Mouse (Mus musculus): ENCODE results near the gene Zbtb7b. TPM values are rescaled to one million over a fixed set of nuclear protein-coding genes. Genes with fewer than 3 reads are reported as not detected.

Gene Zbtb7b
- total RNA-seq, 1 experiment from 2014 or later, result 67.1 TPM

GRCm38 (mm10) chr3:89337062-89337720 is 57.4 kb downstream of the Zbtb7b start:
- DNase-seq, result no peak

DNA sequence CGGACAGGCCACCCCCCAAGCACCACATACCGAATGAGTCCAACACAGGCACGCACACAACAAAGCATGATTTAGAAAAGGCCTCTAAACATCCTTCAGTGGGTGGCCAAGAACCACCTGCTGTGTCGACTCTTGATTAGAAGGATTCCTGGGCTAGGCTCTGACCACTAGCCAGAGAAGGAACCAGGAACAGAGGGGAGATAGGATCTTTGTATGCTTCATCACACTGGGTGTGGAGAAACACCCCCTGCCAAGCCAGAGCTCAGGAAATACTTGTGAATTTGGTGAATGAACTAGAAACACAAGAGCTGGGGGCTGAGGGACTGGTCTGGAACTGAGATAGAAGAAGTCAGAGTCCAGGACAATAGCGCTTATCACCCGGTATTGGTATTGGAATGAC is 58.0 kb downstream of the Zbtb7b start:
- no peak for DNase-seq

DNA sequence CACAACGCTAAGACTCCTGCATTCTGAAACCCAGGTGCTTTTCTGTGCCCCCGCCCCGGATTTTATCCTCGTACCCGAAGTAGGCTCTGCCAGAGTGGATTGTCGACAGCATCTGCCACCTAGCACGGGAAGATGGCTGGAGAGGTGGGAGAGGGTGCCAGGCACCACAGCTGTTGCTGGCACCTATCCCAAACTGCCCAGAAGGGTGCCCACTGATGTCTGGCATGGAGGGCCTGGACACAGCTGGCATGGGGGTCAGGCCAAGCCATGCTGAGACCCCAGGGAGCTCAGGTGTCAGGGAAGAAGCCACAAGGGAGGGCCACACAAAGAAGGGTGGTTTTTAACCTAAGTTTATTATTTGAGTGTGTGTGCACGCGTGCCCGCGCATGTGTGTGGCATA is 61.5 kb downstream of the Zbtb7b start:
- DNase-seq, result no peak

DNA sequence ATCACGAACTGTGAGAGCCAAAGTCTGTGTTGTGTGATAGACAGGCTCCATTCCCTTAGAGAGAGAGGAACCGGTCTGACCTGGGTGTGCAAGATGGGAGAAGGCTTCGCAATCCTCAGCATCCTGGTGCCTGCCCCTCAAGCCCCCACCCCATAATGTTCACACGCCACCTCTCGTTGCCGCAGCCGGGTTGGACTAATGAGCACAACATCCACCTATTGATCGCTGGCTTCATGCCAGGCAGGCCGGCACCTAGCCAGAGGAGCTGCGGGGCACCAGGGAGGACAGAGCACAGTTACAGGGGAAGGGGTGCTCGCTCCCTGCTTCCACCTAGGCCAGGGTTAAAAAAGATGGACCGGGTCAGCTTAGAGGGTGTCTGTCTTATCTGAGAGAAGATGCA is 62.1 kb downstream of the Zbtb7b start:
- no peak for DNase-seq

GRCm38 (mm10) chr3:89332013-89332412 is 62.6 kb downstream of the Zbtb7b start:
- DNase-seq, result no peak

- DNase-seq, result no peak
Measured at GRCm38 (mm10) chr3:89331561-89331960, 63.0 kb downstream of the Zbtb7b start.

DNA sequence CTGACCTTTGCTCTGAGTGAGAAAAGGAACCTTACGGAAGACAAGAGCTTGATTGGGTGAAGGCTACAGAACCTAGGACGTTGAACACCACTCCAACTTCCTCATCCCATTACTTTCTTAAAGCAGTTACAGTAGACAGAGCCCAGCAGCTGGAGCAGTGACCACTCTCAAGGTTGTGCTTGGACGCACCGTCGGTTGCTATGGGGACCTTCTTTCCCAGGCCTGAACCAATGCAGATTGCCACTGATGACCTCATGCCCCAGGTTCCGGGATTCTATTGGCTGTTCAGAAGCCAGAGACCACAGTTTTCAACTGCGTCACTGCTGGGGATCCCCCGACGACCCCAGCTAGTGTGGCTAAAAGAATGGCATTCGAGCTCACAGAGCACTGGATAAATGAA is 63.6 kb downstream of the Zbtb7b start:
- DNase-seq, result peak; percentile 84

DNA sequence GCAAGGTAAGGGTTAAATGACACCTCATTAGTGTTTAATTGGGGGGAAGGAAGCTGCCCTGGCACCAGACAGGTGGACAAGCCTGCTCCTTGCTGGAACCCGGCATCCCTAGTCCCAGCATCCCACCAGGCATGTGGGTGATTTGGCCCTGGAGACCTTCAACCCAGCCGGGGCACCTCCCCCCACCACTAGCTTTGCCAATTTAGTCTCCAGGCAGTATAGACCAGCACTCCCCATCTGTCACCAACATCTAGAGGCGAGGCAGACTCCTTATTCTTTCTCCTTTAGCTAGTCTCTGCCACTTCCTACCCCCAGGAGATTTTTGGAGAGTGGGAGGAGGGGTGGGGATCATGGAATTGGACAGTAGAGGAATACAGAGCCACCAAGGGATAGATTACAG is 64.2 kb downstream of the Zbtb7b start:
- DNase-seq, result no peak

- no peak for DNase-seq
Measured at GRCm38 (mm10) chr3:89328623-89329022, 66.0 kb downstream of the Zbtb7b start.

Other genes with a start within 250 kb of the Zbtb7b start
- 3.3 and 5.3 TPM in 2 replicates for gene Hcn3, start 234.6 kb downstream of the Zbtb7b start, total RNA-seq (2021)
- 50.3 and 69.1 TPM in 2 replicates for gene Clk2, start 230.0 kb downstream of the Zbtb7b start, total RNA-seq (2021)
- gene Scamp3, start 217.3 kb downstream of the Zbtb7b start, total RNA-seq (2021), result 75.4 and 76.9 TPM in 2 replicates
- 15.0 and 21.1 TPM in 2 replicates for gene Fam189b, start 211.6 kb downstream of the Zbtb7b start, total RNA-seq (2021)
- gene Gba, start 191.8 kb downstream of the Zbtb7b start, total RNA-seq (2021), result 52.4 and 57.5 TPM in 2 replicates
- 9.0 and 12.7 TPM in 2 replicates for gene Thbs3, start 179.6 kb downstream of the Zbtb7b start, total RNA-seq (2021)
- gene Mtx1, start 167.7 kb downstream of the Zbtb7b start, total RNA-seq (2021), result 152 and 162 TPM in 2 replicates
- gene Muc1, start 165.7 kb downstream of the Zbtb7b start, total RNA-seq (2021), result 0.64 and 1.3 TPM in 2 replicates
- 95.0 and 110 TPM in 2 replicates for gene Krtcap2, start 148.8 kb downstream of the Zbtb7b start, total RNA-seq (2021)
- 1.4 and 3.2 TPM in 2 replicates for gene Trim46, start 148.5 kb downstream of the Zbtb7b start, total RNA-seq (2021)
- 107 and 116 TPM in 2 replicates for gene Dpm3, start 135.4 kb downstream of the Zbtb7b start, total RNA-seq (2021)
- gene Slc50a1, start 124.2 kb downstream of the Zbtb7b start, total RNA-seq (2021), result 40.4 and 54.7 TPM in 2 replicates
- gene Efna1, start 113.6 kb downstream of the Zbtb7b start, total RNA-seq (2021), result 19.1 and 21.9 TPM in 2 replicates
- gene Efna3, start 71.8 kb downstream of the Zbtb7b start, total RNA-seq (2021), result 0.38 and 0.59 TPM in 2 replicates
- gene Efna4, start 56.7 kb downstream of the Zbtb7b start, total RNA-seq (2021), result 0.26 and 0.68 TPM in 2 replicates
- gene Adam15, start 44.8 kb downstream of the Zbtb7b start, total RNA-seq (2021), result 66.0 and 79.5 TPM in 2 replicates
- 0.68 and 0.70 TPM in 2 replicates for gene Dcst2, start 32.8 kb downstream of the Zbtb7b start, total RNA-seq (2021)
- gene Dcst1, start 29.5 kb downstream of the Zbtb7b start, total RNA-seq (2021), result 0.30 and 0.71 TPM in 2 replicates
- 0.26 TPM in 1 of 2 replicates, not detected in the other for gene Lenep, start 8.0 kb upstream of the Zbtb7b start, total RNA-seq (2021)
- gene Flad1, start 17.1 kb upstream of the Zbtb7b start, total RNA-seq (2021), result 42.2 and 43.8 TPM in 2 replicates
- gene Cks1b, start 23.6 kb upstream of the Zbtb7b start, total RNA-seq (2021), result 34.9 and 38.0 TPM in 2 replicates
- gene Shc1, start 23.7 kb upstream of the Zbtb7b start, total RNA-seq (2021), result 80.5 and 94.6 TPM in 2 replicates
- 36.4 and 48.3 TPM in 2 replicates for gene Pygo2, start 35.4 kb upstream of the Zbtb7b start, total RNA-seq (2021)
- 43.9 and 48.7 TPM in 2 replicates for gene Pbxip1, start 41.9 kb upstream of the Zbtb7b start, total RNA-seq (2021)
- gene Pmvk, start 59.8 kb upstream of the Zbtb7b start, total RNA-seq (2021), result 16.6 and 19.0 TPM in 2 replicates
- 5.3 and 5.7 TPM in 2 replicates for gene Kcnn3, start 125.4 kb upstream of the Zbtb7b start, total RNA-seq (2021)